Mouse (Mus musculus) megakaryocyte, adult 5-6 weeks (primary cell): ENCODE measurements around the gene Adam12. TPM values are rescaled to one million over a fixed set of nuclear protein-coding genes. Genes with fewer than 3 reads are reported as not detected.
"Not testable (repeated sequence)": the region's sequence is repeated elsewhere in the genome, so short reads cannot be mapped to it uniquely, and the experiment has no call there.

Source experiments
- ATAC-seq: 2 replicates; pipeline ENCODE4 v1.8.0; 2016; ENCODE audit warnings: mild to moderate bottlenecking, inconsistent platforms; ENCODE audit not compliant: poor library complexity, severe bottlenecking
- total RNA-seq, 2 experiments: library from RNA; stranded (forward) in 1 of 2; stranded (reverse) in 1 of 2; fragments of 153-499, 151-499 nt in 1 of 2; fragments of 221-1000, 200-1000 nt in 1 of 2; gene quantifications; 2 replicates each; pipeline versions ENCODE4 v1.2.3 to v1.2.4; 2015 to 2017

Adam12 gene
- total RNA-seq, 2 experiments from 2014 or later = 0.26 TPM; not detected in 1

GRCm38 (mm10) chr7:133891298-133891697 lies 340.6 kb downstream of the Adam12 start:
- ATAC-seq = no peak

- ATAC-seq = no peak
These were observed 342.0 kb downstream of the Adam12 start for GRCm38 (mm10) chr7:133889986-133890385.

- ATAC-seq = no peak
These were observed 342.7 kb downstream of the Adam12 start for GRCm38 (mm10) chr7:133888926-133889920.

- ATAC-seq = not testable (repeated sequence)
These were observed 347.1 kb downstream of the Adam12 start for GRCm38 (mm10) chr7:133884759-133885431.

GRCm38 (mm10) chr7:133879761-133880160 lies 352.2 kb downstream of the Adam12 start:
- ATAC-seq = no peak

GRCm38 (mm10) chr7:133876646-133877342 lies 355.2 kb downstream of the Adam12 start:
- ATAC-seq = no peak

- ATAC-seq = no peak
These were observed 355.8 kb downstream of the Adam12 start for GRCm38 (mm10) chr7:133876139-133876538.

- ATAC-seq = no peak
These were observed 359.2 kb downstream of the Adam12 start for GRCm38 (mm10) chr7:133872701-133873100.

GRCm38 (mm10) chr7:133870265-133870664 lies 361.7 kb downstream of the Adam12 start:
- ATAC-seq = no peak

GRCm38 (mm10) chr7:133863684-133864083 lies 368.3 kb downstream of the Adam12 start:
- no peak for ATAC-seq

- ATAC-seq = no peak
These were observed 368.8 kb downstream of the Adam12 start for GRCm38 (mm10) chr7:133863151-133863550.

- ATAC-seq = no peak
These were observed 369.2 kb downstream of the Adam12 start for GRCm38 (mm10) chr7:133862723-133863122.

- no peak for ATAC-seq
These were observed 369.7 kb downstream of the Adam12 start for GRCm38 (mm10) chr7:133862233-133862632.

- no peak for ATAC-seq
These were observed 372.4 kb downstream of the Adam12 start for GRCm38 (mm10) chr7:133859548-133859947.

- ATAC-seq = no peak
These were observed 373.4 kb downstream of the Adam12 start for GRCm38 (mm10) chr7:133858506-133858905.

- peak; percentile 89 for ATAC-seq
These were observed 375.7 kb downstream of the Adam12 start for GRCm38 (mm10) chr7:133856278-133856677.

- peak; percentile 31; the same call in 1 of the 2 replicates for ATAC-seq
These were observed 381.2 kb downstream of the Adam12 start for GRCm38 (mm10) chr7:133850735-133851134.

- no peak for ATAC-seq
These were observed 383.8 kb downstream of the Adam12 start for GRCm38 (mm10) chr7:133848180-133848579.

- no peak for ATAC-seq
These were observed 384.8 kb downstream of the Adam12 start for GRCm38 (mm10) chr7:133847175-133847574.

- ATAC-seq = no peak
These were observed 389.9 kb downstream of the Adam12 start for GRCm38 (mm10) chr7:133842079-133842478.

- ATAC-seq = no peak
These were observed 392.4 kb downstream of the Adam12 start for GRCm38 (mm10) chr7:133839546-133839945.
